Mouse (Mus musculus) urinary bladder, postnatal 10 days (tissue): ENCODE results near the gene Prdm16.

Source experiments
- DNase-seq: peaks from one replicate; pipeline ENCODE4 v3.0.0; 2022; ENCODE audit warnings: low spot score

Prdm16 gene

DNA sequence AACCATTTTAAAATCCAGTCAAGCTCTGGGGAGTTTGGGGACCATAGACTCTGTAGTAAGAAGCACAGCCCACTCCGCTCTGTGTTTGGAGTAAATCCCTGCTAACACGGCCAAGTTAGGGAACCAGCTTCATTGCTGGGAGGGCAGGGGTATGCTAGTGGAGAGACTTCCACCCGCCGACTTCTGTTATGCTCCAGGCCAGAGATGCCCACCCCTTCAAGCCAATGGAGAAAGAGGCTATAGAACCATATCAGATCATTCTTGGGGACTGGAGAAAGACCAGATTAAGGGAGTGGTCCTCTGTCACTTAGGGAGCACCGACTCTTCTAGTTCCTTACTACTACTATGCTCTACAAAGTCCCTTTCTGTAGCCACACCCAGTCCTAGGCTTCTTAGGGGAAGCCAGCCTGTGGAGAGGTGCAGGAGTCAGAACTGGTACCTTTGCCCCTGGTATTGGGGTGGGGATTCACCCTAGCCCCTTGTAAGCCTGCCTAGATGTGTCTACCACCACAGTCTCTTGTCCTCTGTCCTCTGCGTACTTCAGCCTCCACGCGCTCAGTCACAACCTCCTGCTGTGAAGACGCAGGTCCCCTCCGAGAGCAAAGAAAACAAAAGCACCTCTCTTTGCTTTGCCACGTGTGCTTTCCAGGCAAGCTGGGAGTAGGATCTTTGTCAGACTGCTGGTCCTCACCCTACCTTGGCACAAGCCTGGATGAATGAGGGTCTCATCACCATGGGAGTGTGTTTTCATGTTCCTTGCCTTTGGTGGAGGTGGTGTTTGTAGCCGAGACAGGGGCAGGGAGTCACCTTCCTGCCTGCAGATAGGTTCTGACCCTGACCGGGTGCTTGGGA lies 3.1 kb upstream of the Prdm16 start:
- no peak for DNase-seq

DNA sequence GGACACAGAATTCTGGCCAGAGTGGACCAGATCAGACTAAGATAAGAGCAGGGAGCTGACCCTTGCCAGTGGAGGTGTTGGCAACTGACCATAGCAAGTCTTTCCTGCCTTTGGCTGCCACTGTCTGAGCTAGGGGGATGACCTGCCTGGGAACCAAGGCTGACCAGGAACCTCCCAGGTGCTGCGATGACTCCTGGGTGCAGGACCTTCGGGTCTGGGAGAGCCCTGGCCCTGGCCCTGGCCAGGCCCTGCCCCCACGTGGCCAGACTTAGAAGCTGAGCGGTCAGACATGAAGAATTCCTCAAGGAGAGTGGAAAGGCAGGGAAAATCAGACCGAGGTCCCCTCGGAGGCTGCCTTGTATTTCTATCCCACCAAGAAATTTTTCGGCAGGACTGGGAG lies 2.5 kb upstream of the Prdm16 start:
- no peak for DNase-seq

DNA sequence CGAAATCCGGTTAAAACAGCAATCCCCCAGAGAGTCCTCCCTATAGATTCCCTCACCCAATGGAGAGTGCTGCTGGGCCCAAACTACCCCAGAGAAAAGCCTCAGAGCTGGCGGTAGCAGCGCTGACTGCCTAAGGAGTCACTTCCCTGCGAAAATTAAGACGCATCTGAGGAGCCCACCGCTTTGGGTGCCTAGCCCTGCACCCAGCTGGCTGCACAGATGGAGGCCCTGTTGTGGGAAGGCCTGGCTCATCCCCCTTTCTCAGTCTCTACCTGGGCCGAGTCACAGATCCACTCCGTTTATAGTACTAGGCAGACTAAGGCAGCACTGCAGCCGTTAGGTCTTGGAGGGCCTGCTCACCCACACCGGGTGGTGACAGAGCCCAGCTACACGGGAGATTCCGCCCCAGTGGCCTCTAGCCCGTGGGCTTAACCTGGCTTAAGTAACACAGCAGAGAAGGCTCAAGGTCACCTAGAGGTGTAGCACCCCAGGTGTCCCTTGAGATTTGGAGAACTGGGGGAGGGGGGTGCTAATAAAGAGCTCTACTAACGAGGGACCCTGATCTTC lies 1.7 kb upstream of the Prdm16 start:
- DNase-seq, result no peak

DNA sequence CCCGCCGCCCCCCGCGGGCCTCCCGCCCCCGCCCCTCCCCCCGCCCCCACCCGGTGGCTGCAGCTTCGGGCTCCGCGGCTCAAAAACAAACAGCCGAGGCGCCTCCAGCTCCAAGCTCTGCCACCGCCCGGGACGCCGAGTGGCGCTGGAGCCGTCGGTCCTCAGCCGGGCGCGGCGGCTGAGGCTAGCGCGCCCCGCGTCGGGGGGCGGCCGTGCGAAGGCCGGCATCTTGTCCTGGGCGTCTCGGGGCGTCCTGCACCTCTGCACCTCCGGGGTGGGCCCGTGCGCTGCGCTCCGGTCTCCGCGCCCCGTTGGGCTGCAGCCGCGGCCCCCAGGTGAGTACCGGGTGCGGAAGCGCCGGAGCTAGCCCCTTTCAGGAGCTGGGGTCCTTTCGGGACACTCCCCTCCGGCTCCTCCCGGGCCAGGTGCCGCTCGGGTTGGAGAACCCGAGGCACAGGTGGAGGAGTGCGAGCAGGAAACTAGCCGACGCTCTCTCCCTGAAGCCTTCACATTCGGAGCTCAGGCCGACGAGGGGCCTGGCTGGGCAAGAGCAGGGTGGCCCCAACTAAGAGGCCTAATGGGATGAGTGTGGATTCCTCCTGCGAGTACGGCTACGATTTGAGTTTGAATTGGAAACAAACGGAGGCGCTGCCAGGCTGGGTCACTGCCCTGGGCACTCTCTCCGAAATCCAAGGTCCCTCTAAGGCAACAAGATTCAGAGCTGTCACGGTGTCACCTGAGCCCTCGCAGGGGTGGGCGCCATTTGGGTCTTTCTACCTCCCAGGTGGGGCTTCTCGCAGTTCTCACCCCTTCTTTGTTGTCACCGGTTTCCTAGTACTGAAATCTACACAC lies 1.0 kb upstream of the Prdm16 start:
- DNase-seq, result no peak

DNA sequence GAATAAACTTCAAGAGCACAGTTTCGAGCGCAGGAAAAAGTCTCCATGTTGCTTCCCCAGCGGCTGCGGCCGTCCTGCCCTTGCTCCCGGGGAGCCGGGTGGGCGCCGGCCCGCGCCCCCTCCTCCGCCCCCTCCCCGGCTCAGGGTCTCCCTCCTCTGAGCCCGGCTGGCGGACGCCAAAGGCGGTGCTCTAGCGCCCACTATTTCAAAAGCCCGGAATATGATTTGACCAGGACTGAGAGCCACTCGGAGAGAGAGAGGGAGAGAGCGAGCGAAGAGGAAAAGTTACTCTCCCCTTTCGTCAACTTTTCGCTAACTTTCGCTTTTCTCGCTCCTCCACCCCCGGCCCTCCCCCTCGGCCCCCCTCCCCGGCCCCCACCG lies 630 bp downstream of the Prdm16 start:
- no peak for DNase-seq

DNA sequence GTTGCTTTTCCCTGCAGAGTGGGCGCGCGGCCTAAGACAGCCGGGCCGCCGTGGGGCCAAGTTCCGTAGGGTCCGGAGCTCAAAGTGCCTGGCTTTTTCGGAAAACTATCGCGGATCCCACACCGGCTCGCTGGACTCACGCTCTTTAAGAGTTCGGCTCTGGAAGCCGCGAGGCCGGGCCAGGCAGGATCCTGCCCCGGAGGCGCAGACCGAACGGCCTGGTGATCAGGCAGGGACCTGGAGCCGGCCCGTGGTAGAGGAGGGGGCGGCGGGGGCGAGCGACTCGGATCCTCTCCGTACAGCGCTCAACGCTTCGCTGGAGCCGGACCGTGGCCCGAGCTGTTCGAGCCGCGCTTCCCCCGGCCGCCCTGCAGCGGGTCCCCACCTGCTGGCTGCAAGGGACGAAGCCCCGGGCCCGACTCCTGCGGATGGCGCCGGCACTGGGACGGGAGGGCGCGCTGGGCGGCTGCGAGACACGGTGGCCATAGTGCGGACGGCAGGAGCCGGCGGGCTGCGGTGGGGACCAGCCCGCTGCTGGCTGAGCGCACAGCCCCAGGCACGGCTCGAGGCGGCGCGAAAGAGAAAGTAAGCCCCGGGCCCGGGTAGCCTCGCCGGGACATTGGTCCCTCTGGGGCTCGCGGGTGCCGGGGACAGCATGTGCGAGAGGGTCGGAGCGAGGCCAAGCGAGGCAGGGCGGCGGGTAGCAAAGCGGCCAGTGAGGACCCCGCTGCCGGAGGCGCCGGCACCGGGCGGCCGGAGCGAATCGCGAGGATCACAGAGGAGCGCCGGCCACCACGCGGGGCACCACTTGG lies 1.2 kb downstream of the Prdm16 start:
- no peak for DNase-seq

DNA sequence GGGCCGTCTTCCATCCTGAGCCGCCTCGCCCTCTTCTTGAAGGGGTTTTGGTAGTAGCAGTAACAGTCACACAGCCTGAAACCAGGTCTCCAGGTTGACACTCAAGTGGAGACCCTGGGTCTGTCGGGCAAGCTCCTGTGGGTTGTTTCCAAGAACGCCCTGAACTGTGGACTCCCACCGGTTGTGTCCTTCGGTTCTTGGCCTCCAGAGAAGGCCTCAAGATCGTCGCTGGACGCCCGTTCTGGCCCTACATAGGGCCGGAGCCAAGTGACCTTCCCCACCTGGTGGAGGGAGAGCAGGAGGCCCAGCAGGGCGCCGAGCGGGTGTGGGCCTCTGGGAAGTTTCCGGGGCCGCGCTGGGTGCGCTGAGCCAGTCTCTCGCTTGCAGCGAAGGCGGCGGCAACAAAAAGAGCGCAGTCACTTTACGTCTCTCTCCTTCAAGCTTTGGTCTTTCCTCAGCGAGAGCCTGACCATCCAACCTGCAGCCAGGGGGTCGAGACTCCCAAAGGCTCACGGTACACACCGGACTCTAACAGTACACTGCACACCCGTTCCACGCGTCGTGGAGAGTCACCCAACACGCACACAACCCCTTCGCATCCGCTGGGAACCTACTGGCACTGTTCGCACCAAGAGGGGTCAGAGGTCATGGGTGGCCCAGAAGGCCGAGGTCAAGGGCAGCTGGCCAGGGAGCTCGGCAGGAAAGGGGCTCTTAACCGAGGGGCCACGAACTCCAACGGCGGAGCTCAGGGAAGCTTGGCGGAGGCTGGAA lies 2.0 kb downstream of the Prdm16 start:
- no peak for DNase-seq

DNA sequence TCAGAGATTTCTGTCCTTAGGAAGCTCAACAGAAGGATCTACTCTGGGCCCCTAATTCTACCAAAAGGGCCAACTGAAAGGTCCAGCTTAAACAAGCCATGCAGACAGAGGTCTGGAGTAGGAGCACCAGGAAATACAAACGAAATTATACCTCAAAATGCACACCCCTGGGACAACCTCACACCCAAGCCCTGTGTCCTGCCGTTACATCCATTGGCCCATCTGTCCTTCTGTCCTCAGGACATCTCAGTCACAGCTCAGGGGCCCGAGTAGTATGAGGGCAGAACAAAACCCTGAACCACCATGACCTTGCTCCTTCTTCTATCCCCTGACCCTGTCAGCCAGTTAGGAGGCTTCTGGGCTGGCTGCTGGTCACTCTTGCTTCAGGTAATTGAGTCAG lies 2.7 kb downstream of the Prdm16 start:
- no peak for DNase-seq

DNA sequence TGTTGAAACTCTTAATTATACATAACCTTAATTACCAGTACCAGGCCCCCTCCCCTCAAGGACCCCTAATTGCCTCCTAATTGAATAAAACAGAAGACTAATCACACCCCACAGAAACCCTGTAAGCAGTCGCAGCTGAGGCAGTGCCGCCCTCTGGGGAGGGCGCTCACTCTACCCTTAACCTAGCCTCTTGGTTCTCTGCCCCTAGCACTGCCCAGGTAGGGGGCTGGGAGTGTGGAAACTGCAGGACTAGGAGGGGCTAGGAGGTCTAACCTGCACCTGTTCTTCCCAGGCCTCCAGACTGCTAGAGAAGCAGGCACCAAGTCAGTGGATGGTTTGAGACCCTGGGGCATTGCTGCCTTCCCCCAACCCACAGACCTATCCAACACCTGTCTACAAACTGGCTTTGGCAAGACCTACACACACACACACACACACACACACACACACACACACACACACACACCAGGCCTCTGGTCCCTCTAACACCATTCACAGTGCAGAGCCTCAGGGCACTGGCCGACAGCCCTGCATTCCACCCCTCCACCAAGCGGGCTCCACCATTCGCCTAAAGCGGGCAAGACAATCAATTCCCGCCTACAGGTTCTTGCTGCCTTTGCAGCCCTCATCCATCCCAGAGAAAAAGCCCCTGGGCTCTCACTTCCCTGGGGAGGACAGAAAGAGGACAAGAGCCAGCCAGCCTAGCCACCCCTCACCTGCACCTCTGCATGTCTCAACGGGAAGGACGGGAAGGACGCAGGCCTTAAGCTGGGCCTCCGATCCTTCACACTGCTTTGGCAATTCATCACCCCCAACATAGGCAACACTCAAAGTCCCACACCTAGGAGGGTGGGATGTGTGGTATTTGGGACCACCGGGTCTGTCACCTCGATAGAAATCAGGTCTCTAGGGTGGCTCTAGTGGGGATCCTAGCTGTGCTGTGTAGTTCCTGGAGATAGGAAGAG lies 3.6 kb downstream of the Prdm16 start:
- no peak for DNase-seq

DNA sequence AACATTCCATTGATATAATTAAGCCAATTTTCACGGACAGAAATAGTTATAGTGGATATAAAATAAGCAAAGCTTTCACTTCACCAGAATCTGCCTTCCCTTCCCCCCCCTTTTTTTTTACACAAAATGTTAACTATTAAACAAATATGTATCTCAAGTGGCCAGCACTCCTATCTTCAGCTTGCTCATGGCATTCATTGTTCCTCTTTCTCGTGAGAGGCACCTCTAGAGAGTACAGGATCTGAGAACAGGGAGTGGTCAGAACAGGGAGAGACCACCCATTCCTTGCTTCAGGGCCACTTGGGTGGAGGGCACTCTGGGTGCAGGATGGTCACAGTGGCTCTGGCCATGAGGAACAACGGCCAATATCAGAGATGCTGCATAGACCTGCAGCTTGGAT lies 5.9 kb downstream of the Prdm16 start:
- no peak for DNase-seq

DNA sequence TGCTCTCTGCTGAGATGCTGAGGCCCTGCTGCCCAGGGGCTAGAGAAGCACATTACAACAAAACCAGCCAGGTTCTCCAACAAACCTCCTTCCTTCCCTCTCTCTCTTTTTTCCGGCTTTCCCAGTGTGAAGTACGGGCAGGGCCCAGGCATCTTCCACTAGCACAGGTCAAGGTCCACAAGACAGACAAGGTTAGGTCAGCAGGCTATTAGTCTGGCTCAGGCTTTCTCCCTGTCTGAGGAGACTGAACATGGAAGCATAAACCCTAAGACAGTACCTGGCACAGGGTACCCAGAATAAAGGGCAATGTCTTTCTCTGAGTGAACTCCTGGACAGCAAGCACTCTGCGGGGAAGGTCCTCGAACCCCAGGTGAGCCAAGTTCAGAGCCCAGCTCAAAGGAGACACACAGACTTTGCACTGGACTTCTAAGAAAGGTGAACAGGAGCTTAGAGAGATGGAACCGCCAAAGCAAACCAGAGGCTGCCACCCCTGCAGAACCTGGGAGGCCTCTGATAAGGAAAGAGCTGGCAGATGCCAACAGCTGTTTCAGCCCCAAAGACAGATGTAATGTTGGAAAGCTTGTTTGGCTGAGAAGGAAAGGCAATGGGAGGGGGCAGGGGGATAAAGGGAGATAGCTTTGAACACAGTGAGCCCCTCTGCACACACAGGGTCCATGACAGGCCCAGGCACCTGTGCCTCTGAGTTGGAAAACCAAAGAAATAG lies 9.1 kb downstream of the Prdm16 start:
- DNase-seq, result no peak

DNA sequence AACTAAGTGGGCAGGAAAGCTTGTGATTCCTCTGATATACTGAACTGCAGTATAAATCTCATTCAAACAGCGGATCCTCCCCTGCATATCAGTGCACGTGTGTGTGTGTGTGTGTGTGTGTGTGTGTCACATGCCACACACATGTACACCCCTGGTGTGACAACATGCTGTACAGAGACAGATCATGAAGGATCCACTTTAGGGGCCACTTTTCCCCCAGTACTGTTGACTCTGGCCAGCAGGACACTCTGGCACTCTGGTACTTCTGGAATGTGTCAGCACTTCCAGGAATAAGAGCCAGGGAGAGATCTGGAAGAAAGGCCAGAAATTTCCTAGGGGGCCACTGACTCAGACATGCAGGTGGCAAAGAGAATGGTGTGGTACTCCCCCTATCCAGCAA lies 10.4 kb downstream of the Prdm16 start:
- no peak for DNase-seq

DNA sequence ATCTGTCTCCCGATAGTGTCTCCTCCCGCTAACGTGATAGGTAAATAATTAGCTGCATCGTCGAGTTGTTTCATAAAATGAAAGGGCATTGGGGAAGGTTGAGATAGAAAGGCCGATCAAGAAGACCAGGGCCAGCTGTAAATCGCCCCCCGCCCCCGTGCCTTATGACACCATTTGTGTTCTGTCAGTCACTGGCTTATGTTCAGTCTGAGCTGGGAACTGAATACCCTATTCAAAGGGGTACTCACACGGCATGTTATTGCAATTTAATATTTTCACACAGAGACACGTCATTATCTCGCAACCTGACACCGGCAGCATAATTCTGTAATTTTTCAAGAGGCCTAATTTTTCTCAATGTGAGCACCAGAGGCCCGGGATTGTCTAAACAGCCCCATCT lies 11.0 kb downstream of the Prdm16 start:
- no peak for DNase-seq

DNA sequence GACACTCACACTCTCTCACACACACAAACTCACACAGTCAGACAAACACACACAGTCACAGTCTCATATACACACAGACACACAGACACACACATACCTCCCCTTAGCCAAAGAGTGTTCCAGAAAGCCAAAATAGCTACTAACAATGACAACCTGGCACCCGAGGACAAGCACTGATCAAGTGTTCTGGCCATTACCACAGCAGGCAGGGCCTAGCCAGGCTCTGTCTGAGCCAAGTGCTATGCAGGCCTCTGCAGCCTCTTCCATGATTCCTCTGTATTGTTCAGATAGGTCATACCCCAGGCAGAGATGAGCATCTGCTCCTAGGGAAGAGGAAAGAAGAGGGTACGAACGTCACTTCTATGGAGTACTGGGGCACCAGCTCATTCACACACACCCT lies 13.4 kb downstream of the Prdm16 start:
- DNase-seq, result no peak

DNA sequence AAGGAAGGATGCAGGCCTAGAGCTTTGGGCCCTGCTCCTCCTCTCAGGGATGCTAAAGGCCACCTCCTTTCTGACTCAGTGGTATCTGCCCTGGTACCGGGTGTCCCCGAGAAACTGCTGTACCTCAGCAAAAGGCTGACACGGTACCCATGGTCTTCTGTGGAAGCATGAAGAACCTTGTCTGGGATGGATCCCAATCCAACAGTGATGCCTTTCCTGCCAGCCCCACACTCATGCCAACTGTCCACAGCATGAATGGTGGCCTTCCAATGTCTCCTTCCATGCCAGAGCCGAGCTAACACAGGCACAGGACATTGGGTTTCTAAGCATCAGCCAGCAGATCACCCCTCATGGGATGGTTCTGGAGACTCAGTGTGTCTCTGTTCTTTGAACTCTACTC lies 14.2 kb downstream of the Prdm16 start:
- DNase-seq, result no peak

DNA sequence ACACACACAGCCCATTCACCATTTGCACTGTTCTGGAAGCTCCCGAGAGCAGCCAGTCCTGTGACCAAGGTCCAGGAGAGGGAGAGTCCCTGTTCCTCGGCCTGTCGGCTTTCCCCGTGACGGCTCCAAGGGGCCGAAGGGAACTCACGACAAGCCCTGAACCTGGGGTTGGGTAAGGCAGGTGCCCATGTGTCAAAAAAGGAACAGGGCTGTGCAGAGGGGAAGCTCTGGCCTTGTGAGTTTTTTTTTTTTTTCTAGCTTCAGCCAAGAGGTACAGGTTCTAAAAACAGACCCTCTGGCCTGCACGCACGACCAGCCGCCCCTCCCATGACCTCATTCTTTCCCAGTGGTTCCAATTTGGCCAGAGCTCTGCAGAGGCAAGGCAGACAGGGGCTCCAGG lies 25.5 kb downstream of the Prdm16 start:
- no peak for DNase-seq

DNA sequence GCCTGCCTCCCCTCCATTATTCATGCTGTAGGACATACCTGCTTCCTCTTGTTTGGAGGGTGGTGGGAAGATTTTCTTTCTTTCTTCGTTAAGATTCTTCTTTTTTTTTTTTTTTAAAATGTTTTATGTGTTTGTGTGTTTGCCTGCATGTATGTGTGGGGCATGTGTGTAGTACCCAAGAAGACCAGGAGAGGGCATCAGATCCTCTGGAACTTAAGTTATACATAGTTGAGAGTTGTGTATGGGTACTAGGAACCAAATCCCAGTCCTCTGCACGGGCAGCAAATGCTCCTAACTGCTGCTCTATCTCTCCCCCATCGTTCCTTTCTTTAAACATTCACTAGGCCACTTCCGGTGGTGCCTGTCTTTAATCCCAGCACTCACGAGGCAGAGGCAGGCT lies 28.9 kb downstream of the Prdm16 start:
- DNase-seq, result no peak

DNA sequence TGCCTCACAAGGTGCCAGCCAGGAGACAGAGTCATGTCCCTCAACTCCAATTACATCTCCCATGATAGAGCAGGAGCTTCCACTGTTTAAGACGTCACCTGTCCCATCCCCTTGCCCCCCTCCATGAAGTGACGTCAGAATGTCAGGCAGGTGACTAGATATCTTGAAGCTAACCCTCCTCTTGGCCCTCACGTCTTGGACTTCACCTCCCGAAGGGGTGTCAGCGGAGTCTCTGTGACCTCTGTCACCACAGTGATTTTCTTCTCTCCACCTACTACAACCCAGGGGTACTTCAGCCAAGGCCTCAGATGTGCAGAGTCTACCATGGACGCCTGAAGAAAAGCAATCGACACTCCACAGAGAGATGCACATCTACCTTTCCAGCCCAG lies 32.2 kb downstream of the Prdm16 start:
- DNase-seq, result no peak

DNA sequence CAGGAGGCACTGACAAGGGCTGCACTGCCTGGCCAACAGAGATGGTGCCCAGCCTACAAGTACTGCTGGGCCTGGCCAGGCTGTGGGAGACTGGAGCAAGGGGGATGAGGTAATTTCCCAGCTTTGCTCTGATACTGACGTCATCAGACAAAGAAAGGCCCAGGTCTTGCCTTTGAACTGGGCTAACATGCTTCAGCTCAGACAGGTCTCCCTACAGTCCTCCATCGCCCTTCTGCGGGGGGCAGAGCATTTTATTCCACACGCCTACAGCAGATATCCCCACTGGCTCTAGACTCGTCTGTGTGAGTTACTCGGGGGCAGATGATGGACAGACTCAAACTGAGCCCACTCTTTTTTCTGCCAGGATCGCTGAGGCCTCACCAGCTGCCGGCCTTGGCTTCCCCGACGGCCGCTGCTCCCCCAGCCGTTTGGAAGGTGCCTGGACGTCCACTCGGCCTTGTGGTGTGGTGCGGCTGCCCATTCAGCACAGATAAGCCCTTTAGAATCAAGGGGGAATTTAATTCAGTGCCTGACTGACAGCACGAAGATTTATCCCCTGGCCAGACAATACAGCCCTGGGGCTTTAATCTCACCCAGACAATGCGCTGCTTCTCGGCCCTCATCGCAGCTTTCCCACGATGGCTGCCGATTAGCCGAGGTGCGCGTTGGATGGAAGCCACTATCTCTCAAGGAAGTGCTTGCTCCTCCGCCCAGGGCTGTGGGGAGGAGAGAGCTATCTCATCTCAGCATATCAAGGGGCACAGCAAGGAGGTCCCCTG lies 32.8 kb downstream of the Prdm16 start:
- DNase-seq, result no peak
